Mouse (Mus musculus) brain, embryonic 14.5 days (tissue): ENCODE measurements at regions not wholly inside any gene's neighbourhood (a gene's known extent, or its start where the extent isn't known, plus 50 kb on each side); places are given as distances from the start of the nearest gene placed in this dataset.

Source experiments
- CTCF ChIP-seq: fragments of 200-500 bp; IDR thresholded peaks from 2 replicates; pipeline ENCODE4 v1.5.1; 2012; ENCODE audit warnings: inconsistent platforms, mild to moderate bottlenecking, moderate library complexity, borderline replicate concordance; ENCODE audit not compliant: insufficient read depth, insufficient read length; ENCODE audit errors: extremely low read depth
- POLR2A ChIP-seq: fragments of 200-500 bp; IDR thresholded peaks from 2 replicates; pipeline ENCODE4 v1.6.1; 2012; ENCODE audit warnings: mild to moderate bottlenecking, inconsistent platforms, borderline replicate concordance; ENCODE audit not compliant: poor library complexity, insufficient read depth, insufficient read length, severe bottlenecking; ENCODE audit errors: extremely low read depth

DNA sequence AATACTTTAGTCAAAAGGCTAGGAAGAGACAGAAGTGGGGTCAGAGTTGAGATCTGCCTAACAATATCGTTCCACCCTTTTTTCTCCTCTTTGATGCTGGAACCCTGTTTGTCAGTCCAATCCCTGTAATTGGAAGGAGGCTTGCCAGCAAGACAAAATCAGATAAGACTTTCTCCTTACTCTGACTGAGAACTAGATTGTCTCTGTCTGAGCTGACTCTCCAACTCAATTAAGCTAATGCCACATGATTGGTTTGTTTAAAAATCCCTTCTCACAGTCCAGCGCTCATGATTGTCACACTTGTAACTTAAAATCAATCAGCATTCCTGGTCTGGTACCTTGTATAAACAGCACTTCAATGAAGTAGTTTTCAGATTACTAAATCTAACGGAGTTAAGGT is 284.4 kb downstream of the Gm19965 start:
- no peak for TF ChIP-seq CTCF
- TF ChIP-seq POLR2A, result no peak
